Mouse (Mus musculus) heart, embryonic 10.5 days (tissue): ENCODE results near the gene Tek. TPM values are rescaled to one million over a fixed set of nuclear protein-coding genes. Genes with fewer than 3 reads are reported as not detected.

Source experiments
- DNase-seq: peaks from one replicate; pipeline ENCODE4 v3.0.0-alpha.2; 2017; ENCODE audit warnings: low spot score
- H3K27ac ChIP-seq: fragments of 300-500 bp; sonication (generic); 2 replicates; pipeline ENCODE4 v1.5.1; 2016; ENCODE audit warnings: mild to moderate bottlenecking
- H3K27me3 ChIP-seq: fragments of 300-500 bp; sonication (generic); 2 replicates; pipeline ENCODE4 v1.6.1; 2016; ENCODE audit warnings: mild to moderate bottlenecking; ENCODE audit not compliant: poor library complexity, insufficient read depth, severe bottlenecking
- H3K36me3 ChIP-seq: fragments of 300-500 bp; sonication (generic); 2 replicates; pipeline ENCODE4 v1.6.1; 2016; ENCODE audit warnings: mild to moderate bottlenecking, moderate library complexity
- H3K4me1 ChIP-seq: fragments of 300-500 bp; sonication (generic); 2 replicates; pipeline ENCODE4 v1.6.1; 2016; ENCODE audit warnings: mild to moderate bottlenecking
- H3K4me3 ChIP-seq: fragments of 300-500 bp; sonication (generic); 2 replicates; pipeline ENCODE4 v1.5.1; 2016; ENCODE audit warnings: mild to moderate bottlenecking, moderate library complexity
- H3K9me3 ChIP-seq: fragments of 300-500 bp; sonication (generic); 2 replicates; pipeline ENCODE4 v1.6.1; 2016; ENCODE audit warnings: mild to moderate bottlenecking, moderate library complexity
- WGBS: fragments of 180-500 bp; shearing (Covaris S2); methylation state at CpG from one replicate; pipeline ENCODE4 v1.1.7; 2016; 5-methylcytosine and 5-hydroxymethylcytosine counted together
- polyA plus RNA-seq: library from polyadenylated mRNA; unstranded; fragments of >200 nt; fragmentation: Nextera tagmentation; extraction: Ambion mirVana; gene quantifications from 2 replicates; pipeline ENCODE4 v1.2.1, GENCODE M21; 2016

Gene Tek
- polyA plus RNA-seq, 1 experiment from 2014 or later: 41.4 TPM

DNA sequence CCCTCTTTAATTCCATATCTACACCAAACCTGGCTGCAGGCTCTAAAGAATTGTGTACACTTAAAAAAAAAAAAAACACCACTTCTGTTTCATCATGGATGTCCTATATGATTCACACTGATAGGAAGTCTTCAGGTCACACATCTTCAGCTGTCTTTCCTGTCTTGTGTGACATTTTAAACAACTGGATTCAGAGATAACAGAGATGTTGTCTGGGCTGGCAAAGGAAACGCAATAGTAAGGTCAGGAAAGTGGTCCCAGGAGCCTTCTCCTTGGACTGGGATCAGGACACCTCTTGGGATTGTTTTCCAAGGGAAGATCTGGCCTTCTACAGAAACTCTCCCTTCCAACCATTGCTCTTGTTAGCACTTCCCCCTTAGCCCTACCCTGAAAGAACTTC, 2.7 kb downstream of the Tek start:
- Histone ChIP-seq H3K27ac (no peak overlapping the region), H3K4me3 (peak overlapping the region; percentile 32), H3K9me3 (no peaks in the 10 kb centered on the region), H3K27me3 (no peaks in the 10 kb centered on the region), H3K36me3 (no peaks in the 10 kb centered on the region), H3K4me1 (peaks cover 33% of the 10 kb centered on the region)
- 39% methylated on average over 1 of the region's 1 CpGs for WGBS
- DNase-seq: no peak

GRCm38 (mm10) chr4:94745749-94746148, 6.7 kb downstream of the Tek start:
- Histone ChIP-seq H3K36me3 (no peaks in the 10 kb centered on the region), H3K9me3 (no peaks in the 10 kb centered on the region), H3K27ac (no peak overlapping the region), H3K4me1 (peaks cover 21% of the 10 kb centered on the region), H3K4me3 (no peak overlapping the region), H3K27me3 (no peaks in the 10 kb centered on the region)
- DNase-seq: no peak
- 58% methylated on average over 3 of the region's 3 CpGs for WGBS

GRCm38 (mm10) chr4:94746387-94746811, 7.3 kb downstream of the Tek start:
- H3K27ac ChIP-seq: peak overlapping the region; percentile 31; the same call in 1 of the 2 replicates

DNA sequence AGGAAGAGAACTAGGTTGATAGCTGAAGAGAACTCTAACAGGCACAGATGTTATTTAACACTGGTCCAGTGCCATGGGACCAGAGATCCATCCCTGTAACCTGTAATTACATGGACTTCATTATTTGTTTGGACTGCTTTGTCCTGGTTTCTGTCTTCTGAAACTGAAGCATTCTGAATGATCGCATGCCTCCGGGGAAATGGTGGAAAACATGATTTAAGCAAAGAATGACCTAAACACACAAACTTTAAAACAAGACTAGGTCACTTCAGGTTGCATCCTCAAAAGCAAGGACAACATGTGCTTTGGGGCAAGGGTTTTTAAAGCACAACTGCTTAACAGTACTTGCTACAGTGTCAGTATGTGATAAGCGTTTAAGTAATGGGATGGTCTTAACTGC, 8.2 kb downstream of the Tek start:
- H3K27me3 ChIP-seq: no peaks in the 10 kb centered on the region
- H3K4me3 ChIP-seq: no peak overlapping the region
- H3K27ac ChIP-seq: no peak overlapping the region
- H3K36me3 ChIP-seq: no peaks in the 10 kb centered on the region
- no peak for DNase-seq
- 84% methylated on average over 3 of the region's 3 CpGs for WGBS
- peaks cover 29% of the 10 kb centered on the region for H3K4me1 ChIP-seq
- no peaks in the 10 kb centered on the region for H3K9me3 ChIP-seq

More at GRCm38 (mm10) chr4:94746387-94746811, 7.3 kb downstream of the Tek start:
- no peak for DNase-seq
- H3K4me1 ChIP-seq: peaks cover 26% of the 10 kb centered on the region
- no peaks in the 10 kb centered on the region for H3K36me3 ChIP-seq
- no peaks in the 10 kb centered on the region for H3K27me3 ChIP-seq
- no peak overlapping the region; the same call in 1 of the 2 replicates for H3K4me3 ChIP-seq
- 37% methylated on average over 7 of the region's 7 CpGs for WGBS
- H3K9me3 ChIP-seq: no peaks in the 10 kb centered on the region

DNA sequence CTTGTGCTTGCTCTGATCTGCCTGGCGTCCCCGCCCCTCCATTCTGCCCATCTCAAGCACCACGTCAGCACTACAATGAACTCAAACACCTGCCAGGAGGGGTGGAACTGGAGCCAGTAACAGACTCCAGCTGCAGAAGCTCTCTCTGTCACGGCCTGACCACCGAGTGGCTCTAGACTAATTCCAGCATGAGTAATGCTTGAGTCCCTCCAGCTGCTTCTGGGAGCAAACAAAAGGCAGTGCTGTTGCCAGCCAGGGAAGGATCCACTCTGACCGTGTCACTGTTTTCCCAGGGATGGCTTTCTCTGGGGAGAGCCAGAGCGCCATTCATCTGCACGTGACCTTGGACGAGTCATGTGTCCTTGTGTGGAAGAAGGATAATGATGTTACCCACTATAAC, 13.4 kb downstream of the Tek start:
- peak; percentile 91 for DNase-seq
- H3K27me3 ChIP-seq: no peaks in the 10 kb centered on the region
- WGBS: 29% methylated on average over 9 of the region's 9 CpGs
- H3K4me1 ChIP-seq: peaks cover 16% of the 10 kb centered on the region
- H3K36me3 ChIP-seq: no peaks in the 10 kb centered on the region
- H3K27ac ChIP-seq: peak overlapping the region; percentile 63; the same call in 1 of the 2 replicates
- H3K9me3 ChIP-seq: no peaks in the 10 kb centered on the region
- peak overlapping the region; percentile 13; the same call in 1 of the 2 replicates for H3K4me3 ChIP-seq

DNA sequence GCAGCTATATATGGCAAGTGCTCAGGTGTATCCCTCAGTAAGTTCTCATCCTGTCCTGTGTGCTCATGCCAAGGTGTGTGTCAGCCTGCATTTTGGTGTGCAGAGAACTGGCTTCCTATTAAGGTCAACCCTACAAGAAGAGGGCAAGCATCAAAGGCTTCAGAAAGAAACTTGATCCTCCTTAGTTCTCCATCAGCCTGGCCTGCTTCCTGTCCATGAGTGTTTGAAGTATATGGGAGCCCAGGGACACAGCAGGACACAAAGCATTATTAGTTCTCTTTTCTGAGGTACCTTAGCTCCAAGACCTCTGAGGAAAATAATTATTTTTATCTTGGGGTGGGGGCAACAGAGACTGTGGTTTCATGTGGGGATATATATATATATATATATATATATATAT, 26.1 kb downstream of the Tek start:
- Histone ChIP-seq H3K27me3 (no peaks in the 10 kb centered on the region), H3K36me3 (no peaks in the 10 kb centered on the region), H3K27ac (no peak overlapping the region), H3K4me1 (0 out of 2 replicates have a peak, but pooled peaks cover 3% of the 10 kb centered on the region), H3K4me3 (no peak overlapping the region), H3K9me3 (no peaks in the 10 kb centered on the region)
- no peak for DNase-seq

DNA sequence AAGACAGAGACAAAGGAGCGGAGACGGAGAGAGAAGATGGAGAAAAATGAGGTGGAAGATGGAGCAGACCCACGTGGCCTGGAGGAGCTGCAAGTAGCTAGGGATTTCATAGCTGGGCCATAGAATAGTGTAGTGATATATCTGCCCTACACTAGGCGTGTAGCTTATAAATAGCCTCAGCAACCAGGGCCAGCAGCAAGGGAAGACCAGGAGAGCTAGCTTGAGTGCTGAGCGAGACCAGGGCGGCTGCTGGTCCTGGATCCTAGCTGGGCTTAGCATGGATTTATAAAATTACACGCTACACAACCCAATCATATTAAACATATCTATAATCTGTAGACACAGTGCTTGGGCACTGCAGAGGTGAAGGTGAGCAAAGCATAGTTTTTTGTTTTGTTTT, 27.1 kb downstream of the Tek start:
- no peak for DNase-seq
- 0 out of 2 replicates have a peak, but pooled peaks cover 3% of the 10 kb centered on the region for H3K4me1 ChIP-seq
- H3K36me3 ChIP-seq: no peaks in the 10 kb centered on the region
- no peaks in the 10 kb centered on the region for H3K27me3 ChIP-seq
- WGBS: 78% methylated on average over 7 of the region's 7 CpGs
- no peak overlapping the region for H3K27ac ChIP-seq
- H3K9me3 ChIP-seq: no peaks in the 10 kb centered on the region
- H3K4me3 ChIP-seq: no peak overlapping the region

DNA sequence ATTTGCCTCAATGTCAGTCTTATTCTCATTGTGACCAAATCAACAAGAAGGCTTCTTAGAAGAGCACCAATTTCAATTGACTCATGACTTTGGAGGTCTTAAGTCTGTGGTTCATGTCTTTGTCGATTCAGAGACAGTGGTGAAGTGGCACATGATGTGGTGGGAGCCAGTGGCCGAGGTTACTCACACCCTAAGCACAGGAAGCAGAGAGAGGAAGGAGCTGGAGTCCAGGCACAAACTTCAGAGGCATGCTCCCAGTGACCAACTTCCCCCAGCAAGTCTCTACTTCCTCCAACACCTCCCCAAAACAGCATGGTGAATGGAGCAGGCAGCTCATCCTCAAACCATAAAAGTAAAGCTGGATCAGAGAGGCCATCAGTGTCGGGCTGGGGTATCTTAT, 29.5 kb downstream of the Tek start:
- no peaks in the 10 kb centered on the region for H3K36me3 ChIP-seq
- H3K4me3 ChIP-seq: no peak overlapping the region
- WGBS: 63% methylated on average over 3 of the region's 3 CpGs
- no peaks in the 10 kb centered on the region for H3K27me3 ChIP-seq
- H3K4me1 ChIP-seq: 0 out of 2 replicates have a peak, but pooled peaks cover 3% of the 10 kb centered on the region
- no peak overlapping the region for H3K27ac ChIP-seq
- no peaks in the 10 kb centered on the region for H3K9me3 ChIP-seq
- DNase-seq: no peak

DNA sequence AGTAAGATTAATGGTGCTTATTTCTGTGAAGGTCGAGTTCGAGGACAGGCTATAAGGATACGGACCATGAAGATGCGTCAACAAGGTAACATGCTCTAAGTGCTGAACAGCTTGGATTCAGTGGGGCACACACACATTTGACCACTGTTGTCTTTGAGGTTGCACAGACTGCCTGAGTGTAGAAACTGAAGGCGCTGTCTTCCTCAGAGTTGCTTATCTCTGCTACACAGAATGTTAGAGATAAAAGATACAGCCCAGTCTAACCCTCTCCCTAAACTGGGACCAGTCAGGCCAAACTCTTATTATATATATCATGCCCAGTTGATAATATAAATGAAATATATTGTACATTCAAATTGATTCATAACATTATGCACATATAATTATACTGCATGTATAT, 42.0 kb downstream of the Tek start:
- Histone ChIP-seq H3K27me3 (no peaks in the 10 kb centered on the region), H3K36me3 (0 out of 2 replicates have a peak, but pooled peaks cover 3% of the 10 kb centered on the region), H3K4me1 (no peaks in the 10 kb centered on the region), H3K27ac (no peak overlapping the region), H3K9me3 (no peaks in the 10 kb centered on the region), H3K4me3 (no peak overlapping the region)
- no peak for DNase-seq
- 82% methylated on average over 5 of the region's 5 CpGs for WGBS

DNA sequence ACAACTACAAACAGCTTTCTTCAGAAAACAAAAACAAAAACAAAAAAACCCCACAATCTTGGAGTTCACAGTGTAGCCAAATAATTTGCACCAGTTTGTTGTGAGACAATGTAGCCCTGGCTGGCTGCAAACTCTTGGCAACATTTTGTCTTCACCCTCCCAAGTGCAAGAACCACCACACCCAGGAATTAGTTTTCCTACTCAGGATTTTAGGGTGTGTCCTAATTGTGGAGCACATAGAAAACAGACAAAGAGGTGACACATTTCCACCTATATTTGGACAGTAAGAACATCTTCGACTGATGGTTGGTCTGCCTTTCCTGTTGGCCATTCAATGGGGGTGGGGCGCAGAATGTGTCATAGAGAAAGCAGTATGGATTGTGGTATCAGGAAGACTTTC, 46.8 kb downstream of the Tek start:
- DNase-seq: no peak
- Histone ChIP-seq H3K27ac (no peak overlapping the region), H3K4me1 (no peaks in the 10 kb centered on the region), H3K9me3 (no peaks in the 10 kb centered on the region), H3K36me3 (peaks cover 21% of the 10 kb centered on the region; the same call in 1 of the 2 replicates), H3K4me3 (no peak overlapping the region), H3K27me3 (no peaks in the 10 kb centered on the region)
- WGBS: 85% methylated on average over 2 of the region's 2 CpGs

DNA sequence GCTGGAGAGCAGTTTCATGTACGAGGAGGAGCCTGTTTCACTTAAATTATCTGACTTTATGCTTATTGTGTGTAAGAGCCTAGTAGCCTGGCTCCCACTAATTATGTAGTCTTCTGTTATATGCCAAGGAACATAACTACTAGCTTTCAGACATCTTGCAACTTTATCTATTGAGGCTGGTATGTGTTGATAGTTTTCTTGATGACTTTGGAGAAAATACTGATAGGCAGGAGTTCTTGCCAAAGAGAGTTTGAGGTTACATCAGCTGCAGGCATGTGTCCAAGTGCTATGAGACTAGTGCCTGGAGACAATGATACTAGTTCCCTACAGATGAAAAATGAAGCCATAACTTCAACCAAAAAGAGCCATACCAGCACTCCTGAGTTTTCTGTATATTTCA, 64.1 kb downstream of the Tek start:
- Histone ChIP-seq H3K4me3 (no peak overlapping the region), H3K9me3 (no peaks in the 10 kb centered on the region), H3K4me1 (no peaks in the 10 kb centered on the region), H3K27me3 (no peaks in the 10 kb centered on the region), H3K36me3 (peaks cover 6% of the 10 kb centered on the region; the same call in 1 of the 2 replicates), H3K27ac (no peak overlapping the region)
- 39% methylated on average over 1 of the region's 1 CpGs for WGBS
- no peak for DNase-seq

- Histone ChIP-seq H3K27me3 (no peaks in the 10 kb centered on the region), H3K9me3 (no peaks in the 10 kb centered on the region), H3K4me3 (no peak overlapping the region), H3K27ac (no peak overlapping the region), H3K4me1 (no peaks in the 10 kb centered on the region), H3K36me3 (peaks cover 22% of the 10 kb centered on the region)
- WGBS: 82% methylated on average over 1 of the region's 1 CpGs
- DNase-seq: no peak
Observed at GRCm38 (mm10) chr4:94810616-94811015, 71.5 kb downstream of the Tek start.

DNA sequence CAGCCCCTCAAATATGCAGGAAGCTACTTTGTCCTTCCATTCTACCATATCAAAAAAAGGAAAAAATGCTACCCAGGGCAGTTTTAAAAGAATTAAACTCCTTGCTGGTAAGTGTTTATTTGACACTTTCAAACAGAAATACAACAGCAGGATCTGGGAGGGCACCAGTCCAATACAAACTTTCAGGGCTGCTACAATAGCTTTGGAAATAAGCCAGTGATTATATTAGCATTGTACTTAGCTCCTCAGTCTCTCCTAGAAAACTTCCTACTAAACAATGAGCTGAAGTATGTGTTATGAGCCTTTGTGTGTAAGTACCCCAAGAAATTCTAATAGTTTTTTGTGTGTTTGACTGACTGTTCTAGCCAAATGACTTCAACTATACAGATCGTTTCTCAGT, 87.8 kb downstream of the Tek start:
- Histone ChIP-seq H3K36me3 (peaks cover 17% of the 10 kb centered on the region; the same call in 1 of the 2 replicates), H3K27me3 (no peaks in the 10 kb centered on the region), H3K4me1 (no peaks in the 10 kb centered on the region), H3K4me3 (no peak overlapping the region), H3K9me3 (peaks cover 3% of the 10 kb centered on the region; the same call in 1 of the 2 replicates), H3K27ac (no peak overlapping the region)
- 82% methylated on average over 1 of the region's 1 CpGs for WGBS
- DNase-seq: no peak

GRCm38 (mm10) chr4:94827429-94827828, 88.3 kb downstream of the Tek start:
- no peak for DNase-seq
- Histone ChIP-seq H3K4me1 (no peaks in the 10 kb centered on the region), H3K36me3 (peaks cover 12% of the 10 kb centered on the region; the same call in 1 of the 2 replicates), H3K27me3 (no peaks in the 10 kb centered on the region), H3K4me3 (no peak overlapping the region), H3K9me3 (peaks cover 3% of the 10 kb centered on the region; the same call in 1 of the 2 replicates), H3K27ac (no peak overlapping the region)
- WGBS: 38% methylated on average over 5 of the region's 5 CpGs
